Mouse (Mus musculus) spleen, postnatal 10 days (tissue): ENCODE data around the gene Rpl41.

Source experiments
- DNase-seq, 2 experiments: peaks; one replicate each; pipeline ENCODE4 v3.0.0; 2021 to 2022; ENCODE audit warnings: low spot score in 2 of 2

The Rpl41 gene

DNA sequence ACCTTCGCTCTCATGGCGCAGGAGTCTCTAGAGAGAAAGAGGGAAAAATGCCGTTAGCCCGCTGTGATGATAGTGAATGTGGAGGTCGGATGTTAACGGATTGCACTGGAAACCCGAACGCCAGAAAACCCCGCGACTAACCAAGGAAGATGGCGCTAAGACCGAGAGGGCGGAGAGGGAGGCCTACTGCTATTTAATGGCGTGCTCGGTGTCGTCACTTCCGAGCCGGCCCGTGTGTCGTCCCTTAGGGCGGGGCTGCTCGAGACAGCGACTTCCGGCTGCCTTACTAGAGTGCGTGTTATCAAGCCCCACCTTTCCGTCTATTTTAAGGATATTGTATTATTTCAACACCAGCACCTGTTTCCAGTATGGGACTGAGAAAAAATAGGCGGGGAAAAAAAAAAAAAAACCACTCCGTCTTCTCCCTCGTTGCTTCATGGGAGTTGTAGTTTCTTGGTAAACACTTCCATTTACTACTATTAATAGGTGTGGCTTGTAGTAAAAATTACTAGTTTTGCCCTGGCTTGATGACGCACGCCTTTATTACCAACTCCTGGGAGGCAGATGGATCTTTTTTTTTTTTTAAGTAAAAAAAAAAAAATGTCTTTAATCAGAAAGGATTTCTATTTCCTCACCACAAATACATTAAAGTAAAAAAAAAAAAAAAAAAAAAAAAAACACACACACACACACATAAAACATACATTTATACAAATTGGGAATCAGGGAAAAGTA lies at the start of gene Rpl41:
Gene Rpl41, minus strand, starts transcription at position 359 of the 735 bp plus-strand sequence.
- DNase-seq: peak; percentile 85 to 94

GRCm38 (mm10) chr10:128598476-128598875 lies 49.4 kb upstream of the Rpl41 start:
- no peak for DNase-seq

DNA sequence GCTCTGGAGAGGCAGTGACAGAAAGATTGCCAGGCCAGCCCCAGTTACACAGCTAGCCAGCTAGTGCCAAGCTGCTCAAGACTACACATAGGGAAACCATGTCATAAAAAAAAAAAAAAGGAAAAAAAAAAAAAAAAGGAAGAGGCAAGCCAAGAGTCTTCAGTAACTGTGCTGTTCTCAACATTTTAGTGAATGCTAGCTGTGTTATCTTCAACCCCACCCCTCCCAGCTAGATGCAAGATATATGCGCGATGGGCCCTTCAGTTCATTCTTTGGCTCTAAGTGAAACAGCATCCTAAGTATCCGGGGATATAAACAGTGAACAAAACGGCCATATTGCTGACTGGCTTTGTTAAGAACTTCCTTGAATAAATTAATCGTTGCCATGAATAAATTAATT lies 43.7 kb upstream of the Rpl41 start:
- no peak for DNase-seq

GRCm38 (mm10) chr10:128591436-128591835 lies 42.3 kb upstream of the Rpl41 start:
- DNase-seq: no peak

- DNase-seq: peak; percentile 50 to 70
Measured at GRCm38 (mm10) chr10:128590193-128590690, 41.1 kb upstream of the Rpl41 start.

DNA sequence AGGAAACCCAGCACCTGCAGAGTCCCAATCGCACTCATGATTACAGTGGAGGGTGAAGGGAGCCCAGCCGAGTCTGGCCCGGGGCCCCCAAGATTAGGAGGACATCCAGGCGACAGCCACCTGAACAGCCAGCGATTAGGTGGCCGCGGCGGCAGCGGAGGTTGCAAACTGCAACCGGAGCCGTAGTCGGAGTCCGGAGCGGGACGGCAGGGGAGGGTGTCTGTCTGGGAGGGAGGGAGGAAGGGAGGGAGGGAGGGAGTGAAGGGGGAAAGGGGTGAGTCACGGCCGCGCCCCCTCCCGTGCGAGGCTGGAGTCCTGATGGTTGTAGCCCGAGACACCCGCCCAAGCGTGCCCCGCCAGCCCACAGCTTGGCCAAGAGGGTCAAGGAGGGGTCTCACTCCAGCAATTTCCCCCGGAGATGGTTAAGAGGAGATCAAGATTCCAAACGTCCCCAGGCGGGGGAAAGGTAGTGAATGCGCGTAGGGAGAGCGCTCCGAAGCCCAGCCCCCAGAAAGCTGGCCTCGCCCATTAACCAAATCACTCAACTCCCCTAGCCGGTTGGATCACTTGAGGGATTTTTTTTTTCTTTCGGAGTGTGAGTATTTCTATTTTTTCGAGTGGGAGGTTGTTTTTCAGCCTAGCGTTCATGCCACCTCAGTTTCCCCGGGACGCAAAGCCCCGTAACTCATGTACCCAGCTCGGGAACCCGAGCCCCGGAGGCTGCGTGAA lies 40.5 kb upstream of the Rpl41 start, which contains the start of gene Erbb3:
Gene Erbb3, minus strand, starts transcription at position 189 of the 729 bp plus-strand sequence.
- DNase-seq: peak; percentile 35

- no peak for DNase-seq
Measured at GRCm38 (mm10) chr10:128588775-128589463, 39.8 kb upstream of the Rpl41 start.

DNA sequence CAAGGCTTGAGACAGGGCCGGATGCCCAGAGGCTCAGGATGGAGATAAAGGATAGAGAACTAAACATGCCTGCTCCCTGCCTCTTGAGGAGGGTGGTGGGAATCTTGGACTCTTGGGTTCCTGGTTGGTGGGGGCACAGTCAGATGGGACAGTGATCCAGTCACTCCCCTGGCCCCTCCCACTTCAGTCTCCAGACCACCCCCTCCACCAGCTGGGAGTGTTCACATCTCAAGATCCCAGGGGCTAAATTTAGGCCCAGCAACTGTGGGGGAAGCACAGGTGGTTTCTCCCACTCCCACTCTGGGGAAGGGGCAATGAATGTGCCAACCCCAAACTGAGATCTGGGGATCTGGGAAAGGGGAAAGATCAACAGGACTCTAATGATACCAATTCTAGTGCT lies 39.0 kb upstream of the Rpl41 start:
- no peak for DNase-seq

- no peak for DNase-seq
Measured at GRCm38 (mm10) chr10:128587697-128588096, 38.6 kb upstream of the Rpl41 start.

- no peak for DNase-seq
Measured at GRCm38 (mm10) chr10:128587120-128587519, 38.0 kb upstream of the Rpl41 start.

DNA sequence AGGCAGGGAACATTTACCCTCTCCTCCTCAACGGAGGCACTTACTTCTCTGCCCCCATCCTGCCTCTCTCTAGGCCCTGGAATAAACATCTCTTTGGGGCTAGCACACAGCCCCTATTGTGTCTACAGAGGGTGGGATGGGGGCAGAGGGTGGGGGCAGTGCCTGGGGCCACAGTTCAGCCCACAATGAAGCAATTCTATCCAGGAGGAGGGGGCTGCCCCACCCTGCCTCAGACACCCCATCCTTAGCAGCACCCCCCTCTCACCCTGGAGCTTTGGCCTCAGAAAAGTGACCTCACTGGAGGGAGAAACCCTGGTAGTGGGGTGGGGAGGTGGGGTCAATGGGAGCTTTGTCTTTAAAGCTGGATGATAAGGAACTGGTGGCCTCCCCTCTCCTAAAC lies 37.4 kb upstream of the Rpl41 start:
- DNase-seq: no peak

GRCm38 (mm10) chr10:128584386-128584785 lies 35.3 kb upstream of the Rpl41 start:
- DNase-seq: no peak

GRCm38 (mm10) chr10:128583644-128584043 lies 34.5 kb upstream of the Rpl41 start:
- DNase-seq: no peak

GRCm38 (mm10) chr10:128579731-128580130 lies 30.6 kb upstream of the Rpl41 start:
- DNase-seq: no peak

GRCm38 (mm10) chr10:128579298-128579697 lies 30.2 kb upstream of the Rpl41 start:
- DNase-seq: no peak

- no peak for DNase-seq
Measured at GRCm38 (mm10) chr10:128578330-128578729, 29.2 kb upstream of the Rpl41 start.

DNA sequence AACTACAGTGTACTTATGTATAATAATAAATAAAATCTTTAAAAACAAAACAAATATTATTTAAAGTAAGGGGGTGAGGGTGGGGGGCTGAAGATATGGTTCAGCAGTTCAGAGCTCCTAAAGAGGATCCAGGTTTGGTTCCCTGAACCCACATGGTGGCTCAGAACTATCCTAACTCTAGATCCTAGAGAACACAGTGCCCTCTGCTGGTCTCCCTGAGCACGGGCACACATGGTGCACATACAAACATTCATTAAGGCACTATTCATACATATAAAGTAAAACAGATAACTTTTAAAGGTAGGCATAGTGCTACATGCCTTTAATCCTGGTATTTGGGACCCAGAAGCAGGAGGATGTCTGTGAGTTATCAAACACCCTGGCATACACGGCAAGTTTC lies 26.0 kb upstream of the Rpl41 start:
- DNase-seq: peak in 1 of 2 experiments; percentile 48

DNA sequence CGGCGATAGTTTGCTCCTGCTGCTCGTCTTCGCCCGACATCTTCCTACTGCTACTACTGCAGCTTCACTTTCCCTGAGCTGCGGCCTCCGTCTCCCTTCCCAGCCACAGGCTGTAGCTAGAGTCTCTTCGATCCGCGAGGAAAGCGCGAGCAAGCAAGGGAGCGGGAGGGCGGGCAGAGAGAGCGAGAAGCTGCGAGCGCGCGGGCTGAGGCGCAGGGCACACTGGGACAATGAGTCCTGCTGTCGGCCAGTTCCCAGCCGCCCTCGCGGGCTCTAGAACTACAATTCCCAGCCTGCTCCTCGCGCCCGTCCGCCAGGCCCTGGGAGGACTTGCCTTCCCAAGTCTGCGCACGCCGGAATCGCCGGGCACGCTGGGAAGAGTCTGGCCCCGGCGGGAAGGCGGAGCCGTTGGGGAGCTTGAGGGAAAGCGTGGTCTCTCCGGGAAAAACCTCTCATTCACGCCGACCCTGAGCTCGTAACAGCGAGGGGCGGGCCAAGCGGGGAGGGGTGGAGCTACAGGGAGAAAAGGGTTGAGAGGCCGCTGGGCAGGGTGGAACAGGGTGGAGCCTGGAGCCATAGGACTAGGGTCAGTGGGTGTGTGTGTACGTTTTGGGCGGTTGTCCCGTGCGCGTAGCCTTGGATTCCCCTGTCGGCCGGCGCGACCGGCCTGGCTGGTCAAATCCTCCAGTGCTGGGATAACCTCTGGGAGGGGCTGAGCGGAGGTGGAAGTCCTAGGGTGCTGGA lies 16.9 kb upstream of the Rpl41 start, which contains the start of gene Pa2g4:
Gene Pa2g4, minus strand, starts transcription at position 200 of the 744 bp plus-strand sequence.
- peak; percentile 96 to 97 for DNase-seq

DNA sequence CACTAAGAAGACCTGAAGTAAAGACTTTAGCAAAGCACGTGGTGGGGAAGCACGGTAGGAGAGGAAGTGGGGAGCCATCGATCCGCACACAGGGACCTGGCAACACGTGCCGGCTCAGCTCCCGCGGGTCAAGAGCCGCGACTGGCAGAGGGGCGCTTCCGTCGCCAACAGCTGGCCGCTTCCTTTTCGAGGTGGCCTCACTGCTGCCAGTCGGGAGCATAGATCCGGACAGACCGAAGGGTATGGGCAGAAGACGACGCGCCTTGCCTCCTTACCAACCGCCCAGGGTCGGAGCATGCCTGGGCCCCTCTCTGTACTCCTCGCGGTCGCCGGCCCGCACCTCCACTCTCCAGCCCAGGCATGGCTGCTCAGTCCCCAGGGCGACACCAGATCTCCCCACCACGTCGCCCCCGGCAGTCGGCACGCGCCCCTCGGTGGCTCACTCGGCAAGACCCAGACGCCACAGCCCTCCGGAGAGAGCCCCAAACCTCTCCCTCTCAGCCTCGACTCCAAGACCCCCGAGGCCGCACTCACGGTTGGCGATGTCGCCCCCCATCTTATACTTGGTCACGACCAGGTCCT lies 16.2 kb upstream of the Rpl41 start:
- DNase-seq: peak in 1 of 2 experiments; percentile 64

- DNase-seq: no peak
Measured at GRCm38 (mm10) chr10:128563544-128563943, 14.4 kb upstream of the Rpl41 start.

DNA sequence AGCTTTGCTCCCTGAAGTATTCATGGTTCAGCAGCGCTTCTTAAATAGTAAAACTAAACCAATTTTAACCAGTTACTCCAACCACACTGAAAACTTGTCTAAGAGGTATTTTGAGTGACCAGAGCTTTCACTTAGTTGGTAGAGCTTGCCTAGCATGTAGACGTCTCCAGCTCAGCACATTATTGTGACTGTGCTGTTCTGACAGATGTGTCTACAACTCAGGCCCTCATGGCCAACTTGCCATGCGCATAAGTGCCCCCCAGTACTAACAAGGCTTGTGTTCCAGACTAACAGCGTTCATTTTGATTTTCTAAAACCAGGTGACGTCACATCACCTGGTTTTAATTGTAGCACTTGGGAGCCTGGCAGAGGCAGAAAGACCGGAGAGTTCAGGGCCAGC lies 7.9 kb upstream of the Rpl41 start:
- no peak for DNase-seq
